Mouse (Mus musculus): ENCODE data around the gene Acyp2.

- TF ChIP-seq CTCF (IDR thresholded peaks at IDR 0.05; ENCODE audit: low read depth) (no peak), EP300 (optimal IDR thresholded peaks at IDR 0.05) (no peak)
These were observed 13.7 kb downstream of the Acyp2 start for GRCm38 (mm10) chr11:30635674-30636073.

All from stomach, postnatal 0 days (tissue).